Mouse (Mus musculus) activated CD4-positive, CD25-positive, alpha-beta regulatory T cell (primary cell): ENCODE measurements around the gene Neo1. TPM values are rescaled to one million over a fixed set of nuclear protein-coding genes. Genes with fewer than 3 reads are reported as not detected.

Source experiments
- polyA plus RNA-seq, 2 experiments: library from polyadenylated mRNA; unstranded; fragments of 100-300 nt; shearing (Covaris generic); gene quantifications; one replicate each; pipeline ENCODE4 v1.2.1; 2017

Gene Neo1
- under 1 TPM; 0.04 to 0.79 TPM for polyA plus RNA-seq

GRCm38 (mm10) chr9:59036159-59036731 lies at the start of gene Neo1:
Neo1 (minus strand) TSS chr9:59036441.

Other genes with a start within 250 kb of the Neo1 start
- gene Hcn4, start 213.0 kb downstream of the Neo1 start, polyA plus RNA-seq = not detected